Mouse (Mus musculus) embryonic facial prominence, embryonic 15.5 days (tissue): ENCODE results near the gene Gm20517. TPM values are rescaled to one million over a fixed set of nuclear protein-coding genes. Genes with fewer than 3 reads are reported as not detected.
A peak's percentile ranks its signal among the peaks of the same experiment; 100 is the strongest.

Source experiments
- ATAC-seq: fragments of 200-750 bp; cut with Nextera tagmentation; 2 replicates; pipeline ENCODE4 v1.8.0; 2017; ENCODE audit warnings: low read depth, moderate TSS enrichment; ENCODE audit not compliant: insufficient number of reproducible peaks, low FRiP score, low TSS enrichment
- H3K27ac ChIP-seq: fragments of 300-500 bp; sonication (generic); replicated peaks from 2 replicates; pipeline ENCODE4 v1.5.1; 2015; ENCODE audit warnings: mild to moderate bottlenecking, inconsistent platforms
- H3K27me3 ChIP-seq: fragments of 300-500 bp; sonication (generic); 2 replicates; pipeline ENCODE4 v1.6.1; 2015; ENCODE audit warnings: inconsistent platforms
- H3K36me3 ChIP-seq: fragments of 300-500 bp; sonication (generic); 2 replicates; pipeline ENCODE4 v1.6.1; 2015; ENCODE audit warnings: mild to moderate bottlenecking, inconsistent platforms
- H3K4me1 ChIP-seq: fragments of 300-500 bp; sonication (generic); 2 replicates; pipeline ENCODE4 v1.6.1; 2015; ENCODE audit warnings: inconsistent platforms
- H3K4me2 ChIP-seq: fragments of 300-500 bp; sonication (generic); replicated peaks from 2 replicates; pipeline ENCODE4 v1.6.1; 2015; ENCODE audit warnings: mild to moderate bottlenecking, inconsistent platforms
- H3K4me3 ChIP-seq: fragments of 300-500 bp; sonication (generic); replicated peaks from 2 replicates; pipeline ENCODE4 v1.5.1; 2015; ENCODE audit warnings: mild to moderate bottlenecking, inconsistent platforms
- H3K9ac ChIP-seq: fragments of 300-500 bp; sonication (generic); 2 replicates; pipeline ENCODE4 v1.6.1; 2015; ENCODE audit warnings: inconsistent platforms
- H3K9me3 ChIP-seq: fragments of 300-500 bp; sonication (generic); replicated peaks from 2 replicates; pipeline ENCODE4 v1.6.1; 2016; ENCODE audit warnings: inconsistent platforms
- WGBS: fragments of 180-500 bp; shearing (Covaris S2); methylation state at CpG from one replicate; pipeline ENCODE4 v1.1.7; 2015; 5-methylcytosine and 5-hydroxymethylcytosine counted together
- polyA plus RNA-seq: library from polyadenylated mRNA; unstranded; fragments of >200 nt; fragmentation: Nextera tagmentation; extraction: Ambion mirVana; gene quantifications from 2 replicates; pipeline ENCODE4 v1.2.1, GENCODE M21; 2015

The Gm20517 gene
- polyA plus RNA-seq, 1 experiment from 2014 or later: 1.6 TPM

DNA sequence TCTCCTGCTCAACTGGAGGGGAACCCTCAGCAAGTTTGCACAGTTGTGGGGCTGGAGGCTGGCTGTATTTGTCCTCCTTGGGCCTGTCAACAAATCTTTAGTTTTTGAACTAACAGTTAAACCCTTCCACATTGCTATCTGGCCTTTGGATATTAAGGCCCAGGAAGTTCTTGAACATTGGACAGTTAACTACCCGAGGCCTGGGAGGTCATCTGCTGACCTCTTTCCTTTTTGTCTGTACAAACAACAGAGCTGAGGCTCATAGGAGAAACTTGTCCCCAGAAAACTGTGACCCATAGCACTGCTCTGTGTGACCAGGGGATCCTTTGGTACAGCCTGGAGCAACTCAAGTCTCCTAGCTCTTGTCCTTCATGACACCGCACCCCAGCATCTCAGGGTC lies 87.7 kb downstream of the Gm20517 start:
- Histone ChIP-seq H3K4me3 (no peak overlapping the region), H3K36me3 (peaks cover 47% of the 10 kb centered on the region), H3K4me2 (no peak overlapping the region), H3K27me3 (no peaks in the 10 kb centered on the region; the same call in 1 of the 2 replicates), H3K27ac (no peak overlapping the region), H3K9me3 (no peaks in the 10 kb centered on the region), H3K9ac (no peak overlapping the region), H3K4me1 (peaks cover 23% of the 10 kb centered on the region)
- WGBS: 68% methylated on average over 2 of the region's 2 CpGs
- ATAC-seq: no peak

- ATAC-seq: no peak
- no peak overlapping the region for H3K4me2 ChIP-seq
- no peaks in the 10 kb centered on the region; the same call in 1 of the 2 replicates for H3K27me3 ChIP-seq
- H3K9ac ChIP-seq: no peak overlapping the region
- WGBS: 74% methylated on average over 9 of the region's 9 CpGs
- peaks cover 12% of the 10 kb centered on the region for H3K4me1 ChIP-seq
- no peaks in the 10 kb centered on the region for H3K9me3 ChIP-seq
- no peak overlapping the region for H3K27ac ChIP-seq
- H3K36me3 ChIP-seq: peaks cover 47% of the 10 kb centered on the region
- H3K4me3 ChIP-seq: no peak overlapping the region
Observed at GRCm38 (mm10) chr17:47701793-47702192, 90.4 kb downstream of the Gm20517 start.

DNA sequence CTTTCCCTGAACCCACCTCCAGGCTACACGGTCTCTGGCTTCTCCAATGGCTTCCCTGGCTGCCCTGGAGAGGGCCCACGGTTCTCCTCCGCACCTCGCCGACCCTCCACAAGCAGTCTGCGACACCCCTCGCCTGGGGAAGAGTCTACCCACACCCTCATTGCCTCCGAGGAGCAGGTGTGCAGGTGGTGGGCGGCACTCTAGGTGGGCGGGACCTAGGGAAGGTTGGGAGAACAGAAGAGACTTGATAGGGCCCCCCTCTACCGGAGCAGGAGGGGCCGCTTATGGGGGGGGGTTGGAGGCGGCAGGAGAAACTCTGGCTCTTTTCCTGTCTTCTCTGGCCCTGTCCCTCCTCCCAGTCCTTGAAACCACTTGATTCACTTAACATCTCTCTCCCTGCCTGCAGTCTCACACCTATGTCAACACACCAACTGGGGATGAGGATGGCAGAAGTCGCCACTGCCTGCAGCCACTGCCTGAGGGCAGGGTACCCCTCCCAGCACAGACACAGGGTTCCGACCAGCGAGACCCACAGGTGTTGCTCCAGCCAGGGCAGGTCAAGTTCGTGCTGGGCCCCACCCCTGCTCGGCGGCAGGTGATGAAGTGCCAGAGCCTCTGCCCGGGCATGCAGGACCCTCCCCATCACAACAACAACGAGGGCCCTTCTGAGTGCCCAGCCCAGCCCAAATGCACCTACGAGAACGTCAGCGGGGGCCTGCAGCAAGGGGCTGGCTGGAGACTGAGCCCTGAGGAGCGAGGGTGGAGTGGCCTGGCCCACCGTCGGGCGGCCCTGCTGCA lies 91.4 kb downstream of the Gm20517 start:
- ATAC-seq: no peak
- Histone ChIP-seq H3K27ac (no peak overlapping the region), H3K4me2 (0 out of 2 replicates have a peak overlapping the region, but pooled peaks have one; percentile 6), H3K9ac (no peak overlapping the region), H3K9me3 (no peaks in the 10 kb centered on the region), H3K4me3 (no peak overlapping the region), H3K36me3 (peaks cover 47% of the 10 kb centered on the region), H3K4me1 (peaks cover 12% of the 10 kb centered on the region), H3K27me3 (no peaks in the 10 kb centered on the region; the same call in 1 of the 2 replicates)
- WGBS: 39% methylated on average over 28 of the region's 28 CpGs

- no peak overlapping the region for H3K27ac ChIP-seq
- no peak overlapping the region for H3K4me3 ChIP-seq
- no peaks in the 10 kb centered on the region; the same call in 1 of the 2 replicates for H3K27me3 ChIP-seq
- 0 out of 2 replicates have a peak overlapping the region, but pooled peaks have one; percentile 6 for H3K4me2 ChIP-seq
- H3K9me3 ChIP-seq: no peaks in the 10 kb centered on the region
- H3K36me3 ChIP-seq: peaks cover 47% of the 10 kb centered on the region
- H3K9ac ChIP-seq: no peak overlapping the region
- WGBS: 31% methylated on average over 20 of the region's 20 CpGs
- H3K4me1 ChIP-seq: peaks cover 12% of the 10 kb centered on the region
- ATAC-seq: no peak
Observed at GRCm38 (mm10) chr17:47703556-47703955, 92.2 kb downstream of the Gm20517 start.

DNA sequence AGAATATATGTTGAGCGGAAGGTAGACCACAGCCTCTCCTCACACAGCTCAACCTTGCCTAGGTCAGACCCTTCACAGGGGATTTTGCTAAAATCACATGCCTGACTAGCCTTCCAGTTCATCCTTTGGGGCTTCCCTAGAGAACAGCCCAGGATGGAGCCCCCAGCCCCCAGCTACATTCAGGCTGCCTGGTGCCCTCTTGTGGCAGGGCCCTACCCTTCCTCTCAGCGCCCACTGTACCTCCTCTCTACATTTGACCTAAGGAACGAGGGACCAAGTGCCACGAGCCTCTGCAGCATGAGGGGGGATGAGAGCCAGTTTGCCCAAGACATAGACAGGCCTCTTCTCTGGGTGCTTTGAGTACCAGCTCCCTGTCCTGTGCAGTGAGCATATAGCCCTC lies 93.3 kb downstream of the Gm20517 start:
- 84% methylated on average over 4 of the region's 4 CpGs for WGBS
- peaks cover 12% of the 10 kb centered on the region for H3K4me1 ChIP-seq
- ATAC-seq: no peak

DNA sequence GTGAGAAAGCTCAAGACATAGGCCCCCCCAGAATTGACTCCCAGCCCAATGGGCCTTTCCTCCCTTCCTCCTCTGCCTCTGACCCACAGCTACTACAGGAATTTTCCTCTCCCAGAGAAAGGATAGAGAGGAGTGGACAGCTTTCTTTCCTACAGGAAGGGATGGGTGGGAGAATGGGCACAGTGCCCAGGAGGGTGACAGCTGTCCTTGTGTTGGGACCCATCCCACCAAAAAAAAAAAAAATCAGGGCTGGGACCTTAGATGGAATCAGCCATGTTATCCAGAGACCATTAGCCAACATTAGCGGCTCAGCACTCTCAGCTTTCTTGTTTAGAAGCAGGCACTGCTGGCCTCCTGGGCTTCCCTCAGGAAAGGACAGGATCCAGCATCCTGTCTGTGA lies 94.8 kb downstream of the Gm20517 start:
- Histone ChIP-seq H3K27me3 (no peaks in the 10 kb centered on the region; the same call in none of the 2 replicates), H3K27ac (no peak overlapping the region), H3K4me2 (no peak overlapping the region), H3K9ac (no peak overlapping the region), H3K9me3 (no peaks in the 10 kb centered on the region), H3K4me3 (no peak overlapping the region), H3K36me3 (peaks cover 25% of the 10 kb centered on the region), H3K4me1 (peaks cover 12% of the 10 kb centered on the region)
- ATAC-seq: no peak
- 44% methylated on average over 1 of the region's 1 CpGs for WGBS

More for the DNA sequence above, 93.3 kb downstream of the Gm20517 start:
- Histone ChIP-seq H3K9ac (no peak overlapping the region), H3K36me3 (peaks cover 38% of the 10 kb centered on the region), H3K27me3 (no peaks in the 10 kb centered on the region; the same call in 1 of the 2 replicates), H3K4me2 (no peak overlapping the region), H3K9me3 (no peaks in the 10 kb centered on the region), H3K4me3 (no peak overlapping the region), H3K27ac (no peak overlapping the region)

GRCm38 (mm10) chr17:47707961-47708360 lies 96.6 kb downstream of the Gm20517 start:
- Histone ChIP-seq H3K9me3 (no peaks in the 10 kb centered on the region), H3K4me3 (no peak overlapping the region), H3K36me3 (peaks cover 9% of the 10 kb centered on the region), H3K27ac (no peak overlapping the region), H3K27me3 (no peaks in the 10 kb centered on the region; the same call in none of the 2 replicates), H3K4me1 (peaks cover 5% of the 10 kb centered on the region), H3K9ac (no peak overlapping the region), H3K4me2 (no peak overlapping the region)
- no peak for ATAC-seq
- 78% methylated on average over 3 of the region's 3 CpGs for WGBS

DNA sequence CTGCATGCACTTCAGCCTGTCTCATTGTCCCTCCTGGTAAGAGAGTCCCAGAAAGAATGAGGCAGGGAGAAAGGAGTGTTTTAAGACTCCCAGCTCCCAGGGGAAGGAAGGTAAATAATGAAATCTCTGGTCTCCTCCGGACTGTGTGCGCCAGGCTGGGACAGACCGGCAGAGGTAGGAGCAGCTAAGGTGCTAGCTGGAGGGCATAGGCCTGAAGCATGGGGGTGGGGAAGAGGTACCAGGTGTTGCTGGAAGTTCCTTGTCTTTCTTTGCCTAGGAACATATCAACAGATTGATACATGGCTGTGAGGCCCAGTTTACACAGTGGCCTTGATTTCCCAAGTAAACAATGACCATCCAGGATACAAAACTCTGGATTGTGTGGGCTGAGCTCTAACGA lies 97.6 kb downstream of the Gm20517 start:
- WGBS: 63% methylated on average over 4 of the region's 4 CpGs
- Histone ChIP-seq H3K4me3 (no peak overlapping the region), H3K27ac (no peak overlapping the region), H3K9ac (no peak overlapping the region), H3K27me3 (no peaks in the 10 kb centered on the region; the same call in 1 of the 2 replicates), H3K9me3 (no peaks in the 10 kb centered on the region), H3K4me1 (no peaks in the 10 kb centered on the region), H3K4me2 (no peak overlapping the region), H3K36me3 (no peaks in the 10 kb centered on the region)
- no peak for ATAC-seq

DNA sequence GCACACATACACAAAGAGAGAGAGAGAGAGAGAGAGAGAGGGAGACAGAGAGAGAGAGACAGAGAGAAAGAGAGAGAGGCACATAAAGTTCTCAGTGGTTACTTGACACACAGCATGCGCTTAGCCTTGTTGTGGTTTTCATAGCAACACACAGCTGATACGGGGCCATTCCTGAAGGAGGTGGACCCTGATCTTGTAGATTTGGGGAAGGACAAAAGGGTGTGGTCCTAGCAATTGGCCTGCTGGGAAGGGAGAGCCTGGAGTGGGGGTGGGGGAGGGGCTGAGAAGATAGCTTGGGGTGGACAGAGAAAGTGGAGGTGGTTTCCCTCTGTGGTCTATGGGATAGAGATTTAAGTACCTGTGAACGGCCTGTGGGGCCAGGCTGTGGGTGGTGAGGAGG lies 98.6 kb downstream of the Gm20517 start:
- Histone ChIP-seq H3K4me2 (no peak overlapping the region), H3K9ac (no peak overlapping the region), H3K27me3 (no peaks in the 10 kb centered on the region; the same call in 1 of the 2 replicates), H3K27ac (no peak overlapping the region), H3K36me3 (no peaks in the 10 kb centered on the region), H3K4me3 (no peak overlapping the region), H3K4me1 (no peaks in the 10 kb centered on the region), H3K9me3 (no peaks in the 10 kb centered on the region)
- 64% methylated on average over 3 of the region's 3 CpGs for WGBS
- no peak for ATAC-seq

DNA sequence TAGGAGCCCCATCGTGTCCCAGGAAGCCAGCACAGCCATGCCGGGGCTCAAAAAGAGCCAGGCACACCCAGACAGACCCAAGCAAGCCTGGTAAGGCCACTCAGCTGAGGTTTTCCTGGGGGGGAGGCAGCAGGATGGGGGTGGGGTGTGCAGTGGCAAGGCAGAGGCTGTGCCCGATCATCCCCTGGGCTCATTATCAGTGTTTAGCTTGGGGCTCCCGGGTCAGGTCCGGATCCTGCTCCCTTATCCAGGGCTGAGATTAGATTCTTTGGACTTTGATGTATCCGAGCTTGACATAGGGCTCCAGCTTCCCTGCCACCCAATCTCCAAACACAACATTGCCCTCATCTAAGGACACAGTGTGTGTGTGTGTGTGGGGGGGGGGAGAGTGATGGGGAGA lies 100.5 kb downstream of the Gm20517 start:
- WGBS: 74% methylated on average over 6 of the region's 6 CpGs
- no peak for ATAC-seq
- Histone ChIP-seq H3K4me2 (no peak overlapping the region), H3K4me1 (no peaks in the 10 kb centered on the region), H3K9me3 (no peaks in the 10 kb centered on the region), H3K36me3 (no peaks in the 10 kb centered on the region), H3K9ac (no peak overlapping the region), H3K27ac (no peak overlapping the region), H3K4me3 (no peak overlapping the region), H3K27me3 (no peaks in the 10 kb centered on the region; the same call in 1 of the 2 replicates)

DNA sequence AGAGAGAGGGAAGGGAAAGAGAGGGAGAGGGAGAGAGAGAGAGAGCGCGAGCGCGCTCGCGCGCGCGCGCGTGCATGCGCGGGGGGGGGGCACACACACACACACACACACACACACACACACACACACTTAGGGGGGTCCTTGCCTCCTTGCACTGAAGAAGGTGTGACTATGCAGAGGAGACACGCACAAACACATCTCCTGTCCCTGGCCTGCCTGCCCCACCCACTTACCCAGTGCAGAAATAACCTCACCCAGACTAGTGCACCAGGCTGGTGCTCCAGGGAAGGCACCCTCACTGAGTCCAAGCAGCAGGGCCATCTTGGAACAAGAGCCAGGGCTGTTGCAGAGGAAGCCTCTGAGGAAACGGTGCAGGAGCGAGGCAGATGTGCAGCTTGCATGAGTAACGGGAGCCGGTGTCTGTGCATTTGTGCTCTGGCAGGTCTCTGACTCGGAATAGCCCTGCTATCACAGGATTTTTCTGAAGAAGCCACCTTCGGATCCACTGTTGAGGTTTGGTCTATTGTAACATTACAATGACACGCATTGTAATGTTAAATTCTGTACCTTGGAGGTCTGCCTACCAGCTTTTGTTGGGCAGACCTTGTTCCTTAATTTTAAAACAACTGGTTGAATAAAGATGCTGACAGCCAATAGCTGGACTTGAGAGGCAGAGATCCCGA lies 101.6 kb downstream of the Gm20517 start:
- Histone ChIP-seq H3K27ac (no peak overlapping the region), H3K4me3 (no peak overlapping the region), H3K4me2 (no peak overlapping the region), H3K9me3 (no peaks in the 10 kb centered on the region), H3K4me1 (no peaks in the 10 kb centered on the region), H3K27me3 (no peaks in the 10 kb centered on the region; the same call in 1 of the 2 replicates), H3K36me3 (no peaks in the 10 kb centered on the region), H3K9ac (no peak overlapping the region)
- 35% methylated on average over 20 of the region's 22 CpGs for WGBS
- ATAC-seq: no peak
